Mouse (Mus musculus) adrenal gland, adult 2 months (tissue): ENCODE measurements around the gene Mpig6b. TPM values are rescaled to one million over a fixed set of nuclear protein-coding genes. Genes with fewer than 3 reads are reported as not detected.

Source experiments
- DNase-seq: peaks from one replicate; pipeline ENCODE4 v3.0.0; 2021
- long read RNA-seq: library from polyadenylated mRNA; stranded (forward); transcript quantifications from one replicate; pipeline ENCODE4 v2.0.0, GENCODE M21; 2021
- polyA plus RNA-seq: library from polyadenylated mRNA; depleted of rRNA; stranded (reverse); fragments of >200 nt; gene quantifications from 2 replicates; pipeline ENCODE4 v1.2.3, GENCODE M21; 2012; rRNA removed
- total RNA-seq, 2 experiments: library from RNA; stranded (reverse); gene quantifications; 2 replicates each; pipeline ENCODE4 v1.2.3; 2021

Mpig6b gene
- total RNA-seq (not detected), polyA plus RNA-seq (0.06 TPM in 1 of 2 replicates, not detected in the other)
- long read RNA-seq: 0 reads

- no peak for DNase-seq
Measured at GRCm38 (mm10) chr17:35066084-35066483, at the start of gene Mpig6b. TSS of gene Mpig6b (minus strand) at chr17:35066184.

GRCm38 (mm10) chr17:35115046-35116019 lies 49.3 kb upstream of the Mpig6b start, which contains the start of gene Ly6g5b:
TSS of gene Ly6g5b (minus strand) at chr17:35115428.
- DNase-seq: no peak

GRCm38 (mm10) chr17:35111774-35112173 lies 45.8 kb upstream of the Mpig6b start:
- no peak for DNase-seq

GRCm38 (mm10) chr17:35108097-35108496 lies 42.1 kb upstream of the Mpig6b start, which contains the start of gene Ly6g5c:
TSS of gene Ly6g5c (plus strand) at chr17:35108279.
- no peak for DNase-seq

- DNase-seq: no peak
Measured at GRCm38 (mm10) chr17:35106522-35106921, 40.5 kb upstream of the Mpig6b start.

- no peak for DNase-seq
Measured at GRCm38 (mm10) chr17:35105740-35106389, 39.9 kb upstream of the Mpig6b start.

GRCm38 (mm10) chr17:35104754-35105153 lies 38.8 kb upstream of the Mpig6b start:
- DNase-seq: no peak

- DNase-seq: no peak
Measured at GRCm38 (mm10) chr17:35104079-35104478, 38.1 kb upstream of the Mpig6b start.

- no peak for DNase-seq
Measured at GRCm38 (mm10) chr17:35103221-35103690, 37.3 kb upstream of the Mpig6b start.

- no peak for DNase-seq
Measured at GRCm38 (mm10) chr17:35102299-35102698, 36.3 kb upstream of the Mpig6b start.

- DNase-seq: peak; percentile 51
Measured at GRCm38 (mm10) chr17:35101161-35101560, 35.2 kb upstream of the Mpig6b start.

GRCm38 (mm10) chr17:35100196-35100765 lies 34.3 kb upstream of the Mpig6b start:
- no peak for DNase-seq

GRCm38 (mm10) chr17:35097164-35097655 lies 31.2 kb upstream of the Mpig6b start:
- DNase-seq: no peak

GRCm38 (mm10) chr17:35096597-35096996 lies 30.6 kb upstream of the Mpig6b start:
- DNase-seq: no peak

- DNase-seq: no peak
Measured at GRCm38 (mm10) chr17:35094475-35095365, 28.7 kb upstream of the Mpig6b start.

GRCm38 (mm10) chr17:35092403-35093198 lies 26.6 kb upstream of the Mpig6b start:
- no peak for DNase-seq

- peak; percentile 40 for DNase-seq
Measured at GRCm38 (mm10) chr17:35090166-35090932, 24.4 kb upstream of the Mpig6b start.

- peak; percentile 96 for DNase-seq
Measured at GRCm38 (mm10) chr17:35088825-35089644, 23.1 kb upstream of the Mpig6b start, which contains the start of gene Abhd16a. TSS of gene Abhd16a (plus strand) at chr17:35089263.
